Mouse (Mus musculus): ENCODE data around the gene Ddr2. TPM values are rescaled to one million over a fixed set of nuclear protein-coding genes. Genes with fewer than 3 reads are reported as not detected.
A peak's percentile ranks its signal among the peaks of the same experiment; 100 is the strongest.

Gene Ddr2
- total and polyA plus RNA-seq, 3 experiments: 0.17 to 0.37 (median 0.30) TPM

GRCm38 (mm10) chr1:170152552-170152951 is 42.0 kb upstream of the Ddr2 start:
- in situ Hi-C loops (cut with MboI; ENCODE audit: low pct_ligation_motif_present, low pct_unique_long_range_greater_than_20kb, low sequenced_read_pairs): loop anchor here (25.0 kb wide), 1 partner anchor 615 kb away; the partner anchor contains the start of gene Nuf2
- peak; percentile 77 for DNase-seq (ENCODE audit: extremely low read depth)

GRCm38 (mm10) chr1:170150870-170151269 is 40.3 kb upstream of the Ddr2 start:
- Histone ChIP-seq H3K4me3 (replicated peaks in 1 of 3; ENCODE audit: low read depth in 2 of 3, low read length in 2 of 3, poor library complexity in 1 of 3) (no peak overlapping the region), H3K9ac (ENCODE audit: insufficient read depth, low read depth) (no peak overlapping the region), H3K79me2 (replicated peaks; ENCODE audit: control insufficient read depth, extremely low read depth, insufficient read depth, poor library complexity, severe bottlenecking) (no peaks in the 10 kb centered on the region; the same call in 1 of the 2 replicates), H3K9me3 (replicated peaks; ENCODE audit: low read length) (no peaks in the 10 kb centered on the region), H3K4me1 (ENCODE audit: control insufficient read depth in 1 of 2, insufficient read depth in 2 of 2) (peaks cover 5 to 49% of the 10 kb centered on the region in 2 experiments; a peak in 2 of 4 replicates), H3K27me3 (replicated peaks) (no peaks in the 10 kb centered on the region), H3K4me2 (ENCODE audit: insufficient read depth, low read depth, poor library complexity, severe bottlenecking) (no peak overlapping the region), H3K36me3 (replicated peaks in 1 of 2; ENCODE audit: control insufficient read depth in 1 of 2, insufficient read depth in 1 of 2, low read length in 1 of 2) (peaks cover 22 to 53% of the 10 kb centered on the region in 2 experiments), H3K27ac (ENCODE audit: insufficient read depth, low read depth) (no peak overlapping the region)
- dilution Hi-C loops (cut with MboI; ENCODE audit: extremely low pct_ligation_motif_present, extremely low pct_unique_long_range_greater_than_20kb, low sequenced_read_pairs): no loop called here
- in situ Hi-C loops (cut with MboI; ENCODE audit: low pct_ligation_motif_present, low pct_unique_long_range_greater_than_20kb, low sequenced_read_pairs): loop anchor here (25.0 kb wide), 1 partner anchor 614 kb away; the partner anchor contains the start of gene Nuf2
- DNase-seq (ENCODE audit: extremely low read depth): no peak
- TF ChIP-seq HCFC1 (IDR thresholded peaks at IDR 0.05; ENCODE audit: low read depth, low read length): no peak
- TF ChIP-seq ZC3H11A (IDR thresholded peaks at IDR 0.05; ENCODE audit: low read depth, low read length): no peak
- no peak for TF ChIP-seq CTCF (conservative IDR thresholded peaks at IDR 0.05 in 1 of 2, IDR thresholded peaks at IDR 0.05 in 1 of 2; ENCODE audit: low read depth in 2 of 2, low read length in 2 of 2)
- no peak for TF ChIP-seq MAFK (IDR thresholded peaks at IDR 0.05; ENCODE audit: insufficient replicate concordance, low read length)
- TF ChIP-seq RCOR1 (conservative IDR thresholded peaks at IDR 0.05; ENCODE audit: low read depth, low read length): no peak
- no peak for TF ChIP-seq POLR2AphosphoS2 (IDR thresholded peaks at IDR 0.05; ENCODE audit: low read depth, low read length)
- TF ChIP-seq ELF1 (IDR thresholded peaks at IDR 0.05; ENCODE audit: low read depth, low read length): no peak
- no peak for TF ChIP-seq MAX (IDR thresholded peaks at IDR 0.05; ENCODE audit: low read length)
- no peak for TF ChIP-seq PAX5 (IDR thresholded peaks at IDR 0.05; ENCODE audit: low read length)
- TF ChIP-seq E2F4 (IDR thresholded peaks at IDR 0.05; ENCODE audit: insufficient replicate concordance, low read depth, low read length): no peak
- TF ChIP-seq BHLHE40 (IDR thresholded peaks at IDR 0.05; ENCODE audit: low read depth, low read length): no peak
- no peak for TF ChIP-seq KAT2A (IDR thresholded peaks at IDR 0.05; ENCODE audit: insufficient replicate concordance, low read length)
- TF ChIP-seq UBTF (IDR thresholded peaks at IDR 0.05; ENCODE audit: low read depth, low read length): no peak
- TF ChIP-seq JUND (conservative IDR thresholded peaks at IDR 0.05; ENCODE audit: low read depth, low read length): no peak
- TF ChIP-seq MEF2A (IDR thresholded peaks at IDR 0.05; ENCODE audit: borderline replicate concordance, low read depth, low read length): no peak
- TF ChIP-seq ZNF384 (IDR thresholded peaks at IDR 0.05; ENCODE audit: low read depth, low read length): no peak
- TF ChIP-seq EP300 (IDR thresholded peaks at IDR 0.05; ENCODE audit: low read length): no peak
- no peak for TF ChIP-seq POLR2A (IDR thresholded peaks at IDR 0.05; ENCODE audit: low read depth, low read length)

More at GRCm38 (mm10) chr1:170152552-170152951, 42.0 kb upstream of the Ddr2 start:
- TF ChIP-seq IRF4 (IDR thresholded peaks at IDR 0.05; ENCODE audit: low read depth, low read length) (peak; percentile 53; the same call in 1 of the 2 replicates), ETS1 (conservative IDR thresholded peaks at IDR 0.05; ENCODE audit: low read depth, low read length) (peak; percentile 46; the same call in 1 of the 2 replicates), EP300 (IDR thresholded peaks at IDR 0.05; ENCODE audit: low read length) (peak; percentile 64; the same call in 1 of the 2 replicates), JUN (IDR thresholded peaks at IDR 0.05; ENCODE audit: insufficient read depth, low read depth, low read length) (no peak)
- H3K9me3 ChIP-seq (replicated peaks; ENCODE audit: low read length): no peaks in the 10 kb centered on the region
- no peaks in the 10 kb centered on the region; the same call in 1 of the 2 replicates for H3K79me2 ChIP-seq (replicated peaks; ENCODE audit: control insufficient read depth, extremely low read depth, insufficient read depth, poor library complexity, severe bottlenecking)
- dilution Hi-C loops (cut with MboI; ENCODE audit: extremely low pct_ligation_motif_present, extremely low pct_unique_long_range_greater_than_20kb, low sequenced_read_pairs): no loop called here
- peaks cover 5 to 47% of the 10 kb centered on the region in 2 experiments; a peak in 2 of 4 replicates for H3K4me1 ChIP-seq (ENCODE audit: control insufficient read depth in 1 of 2, insufficient read depth in 2 of 2)
- peaks cover 24 to 54% of the 10 kb centered on the region in 2 experiments for H3K36me3 ChIP-seq (replicated peaks in 1 of 2; ENCODE audit: control insufficient read depth in 1 of 2, insufficient read depth in 1 of 2, low read length in 1 of 2)
- peak overlapping the region; percentile 15 for H3K27ac ChIP-seq (ENCODE audit: insufficient read depth, low read depth)
- no peaks in the 10 kb centered on the region for H3K27me3 ChIP-seq (replicated peaks)
- H3K9ac ChIP-seq (ENCODE audit: insufficient read depth, low read depth): no peak overlapping the region
- peak overlapping the region; percentile 13 for H3K4me2 ChIP-seq (ENCODE audit: insufficient read depth, low read depth, poor library complexity, severe bottlenecking)
- no peak overlapping the region for H3K4me3 ChIP-seq (replicated peaks in 1 of 3; ENCODE audit: low read depth in 2 of 3, low read length in 2 of 3, poor library complexity in 1 of 3)

All from CH12.LX (cell line).